13 mouse cellular contexts compared by ENCODE assay signal in the genomic region with DNA sequence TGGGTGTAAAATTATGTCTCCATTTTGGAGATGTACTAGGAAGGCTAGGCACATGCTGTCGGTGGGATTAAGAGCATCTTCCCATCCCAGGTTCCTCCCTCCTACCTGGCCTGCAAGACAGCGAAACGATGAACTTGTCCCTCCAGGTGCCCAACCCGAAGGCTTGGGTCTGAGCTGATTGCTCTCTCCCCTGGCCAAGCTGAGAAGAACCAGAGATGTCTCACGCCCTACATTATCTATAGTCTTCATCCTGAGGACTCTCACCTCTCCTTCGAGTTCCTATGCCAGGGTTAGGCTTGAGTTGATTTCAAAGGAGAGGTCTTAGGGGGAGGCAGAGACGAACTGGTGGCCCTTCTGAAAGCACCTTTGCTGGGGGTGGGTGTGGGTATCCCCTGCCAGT. TPM values are rescaled to one million over a fixed set of nuclear protein-coding genes. Genes with fewer than 3 reads are reported as not detected.
DNase-seq lines count a peak whose midpoint lies in the region; ATAC-seq and TF ChIP-seq lines count a peak whose summit lies in the region.
"Had no signal": no experiment of that assay in that cellular context is flagged by ENCODE, and none has a peak within 500 bp of the region (broad histone marks: within the 10 kb centered on the region; RNA-seq: fewer than 3 reads in every experiment).

No protein-coding gene starts in this region.

- peaks cover 6% of the 10 kb centered on the region; the same call in 1 of the 2 replicates for H3K4me1 ChIP-seq in limb, embryonic 12.5 days (replicated peaks)
- H3K4me1 ChIP-seq in limb, embryonic 10.5 days: no peaks in the 10 kb centered on the region
- peaks cover 21% of the 10 kb centered on the region for H3K4me1 ChIP-seq in bone marrow, adult 2 months (ENCODE audit: control insufficient read depth, insufficient read depth, low read length)
- H3K4me1 ChIP-seq in liver, embryonic 13.5 days (replicated peaks): peaks cover 86% of the 10 kb centered on the region
- H3K4me1 ChIP-seq: neural tube, embryonic 12.5 days had no signal

- intact Hi-C loops in gastrocnemius, adult 2 months (cut with DNase I): no loop called here

- ATAC-seq in limb, embryonic 12.5 days (ENCODE audit: insufficient number of reproducible peaks, insufficient read depth, low FRiP score, low TSS enrichment, low read depth): no peak
- peak; percentile 30 for ATAC-seq in liver, embryonic 13.5 days (ENCODE audit: low read depth)
- ATAC-seq: midbrain, embryonic 15.5 days had no signal

- H3K36me3 ChIP-seq in limb, embryonic 12.5 days: peaks cover 31% of the 10 kb centered on the region; the same call in 1 of the 2 replicates
- peaks cover 10% of the 10 kb centered on the region; the same call in 1 of the 2 replicates for H3K36me3 ChIP-seq in limb, embryonic 10.5 days
- H3K36me3 ChIP-seq in liver, embryonic 13.5 days: peaks cover 91% of the 10 kb centered on the region
- H3K36me3 ChIP-seq: hindbrain, embryonic 13.5 days; lung, embryonic 15.5 days; midbrain, embryonic 15.5 days; neural tube, embryonic 12.5 days had no signal

- no peaks in the 10 kb centered on the region for H3K27me3 ChIP-seq in limb, embryonic 12.5 days
- H3K27me3 ChIP-seq in limb, embryonic 10.5 days (ENCODE audit: low read depth, poor library complexity, severe bottlenecking): no peaks in the 10 kb centered on the region
- no peaks in the 10 kb centered on the region for H3K27me3 ChIP-seq in liver, embryonic 13.5 days
- H3K27me3 ChIP-seq: hindbrain, embryonic 13.5 days; lung, embryonic 15.5 days; midbrain, embryonic 15.5 days; neural tube, embryonic 12.5 days had no signal

- no peak overlapping the region for H3K9ac ChIP-seq in limb, embryonic 12.5 days (replicated peaks)
- peak overlapping the region; percentile 77 for H3K9ac ChIP-seq in liver, embryonic 13.5 days
- H3K9ac ChIP-seq: hindbrain, embryonic 13.5 days; lung, embryonic 15.5 days; midbrain, embryonic 15.5 days; neural tube, embryonic 12.5 days had no signal

- no peak for DNase-seq in gastrocnemius, adult 2 months
- no peak for DNase-seq in gastrocnemius, postnatal 10 days
- DNase-seq in limb, embryonic 10.5 days (ENCODE audit: low spot score): no peak
- no peak for DNase-seq in liver, embryonic 13.5 days
- DNase-seq in yolk sac, embryonic 10.5 days (ENCODE audit: low spot score): no peak
- DNase-seq in cerebellum, adult 9-10 months: no peak
- DNase-seq: cerebellum, adult 11 months had no signal

- no peak for TF ChIP-seq POLR2A in bone marrow, adult 2 months (IDR thresholded peaks at IDR 0.05; ENCODE audit: borderline replicate concordance, control insufficient read depth, low read depth, low read length)

- TF ChIP-seq CTCF in gastrocnemius, adult 2 months (IDR thresholded peaks at IDR 0.05): no peak
- TF ChIP-seq CTCF in bone marrow, adult 2 months (IDR thresholded peaks at IDR 0.05; ENCODE audit: control insufficient read depth, insufficient read depth, low read length): no peak

- H3K9me3 ChIP-seq in limb, embryonic 12.5 days: no peaks in the 10 kb centered on the region
- H3K9me3 ChIP-seq in limb, embryonic 10.5 days (replicated peaks): no peaks in the 10 kb centered on the region
- H3K9me3 ChIP-seq in liver, embryonic 13.5 days (replicated peaks): no peaks in the 10 kb centered on the region
- H3K9me3 ChIP-seq: hindbrain, embryonic 13.5 days; lung, embryonic 15.5 days; midbrain, embryonic 15.5 days; neural tube, embryonic 12.5 days had no signal

- H3K4me3 ChIP-seq in gastrocnemius, adult 2 months: no peak overlapping the region
- H3K4me3 ChIP-seq in limb, embryonic 12.5 days (replicated peaks): no peak overlapping the region
- H3K4me3 ChIP-seq in limb, embryonic 10.5 days: no peak overlapping the region
- H3K4me3 ChIP-seq in bone marrow, adult 2 months (replicated peaks; ENCODE audit: control insufficient read depth, low read depth, low read length): peak overlapping the region; percentile 64
- H3K4me3 ChIP-seq in liver, embryonic 13.5 days (replicated peaks): peak overlapping the region; percentile 48
- H3K4me3 ChIP-seq: hindbrain, embryonic 13.5 days; lung, embryonic 15.5 days; midbrain, embryonic 15.5 days; neural tube, embryonic 12.5 days had no signal

- 94% methylated on average over 7 of the region's 7 CpGs for WGBS in limb, embryonic 12.5 days
- 90% methylated on average over 7 of the region's 7 CpGs for WGBS in limb, embryonic 10.5 days
- WGBS in bone marrow, adult 2 months: 43% methylated on average over 7 of the region's 7 CpGs
- 44% methylated on average over 7 of the region's 7 CpGs for WGBS in liver, embryonic 13.5 days (ENCODE audit: insufficient replicate concordance)

- H3K27ac ChIP-seq in gastrocnemius, adult 2 months: peak overlapping the region; percentile 46; the same call in 1 of the 2 replicates
- H3K27ac ChIP-seq in limb, embryonic 12.5 days: peak overlapping the region; percentile 5; the same call in 1 of the 2 replicates
- no peak overlapping the region for H3K27ac ChIP-seq in limb, embryonic 10.5 days
- H3K27ac ChIP-seq in bone marrow, adult 2 months (ENCODE audit: control insufficient read depth, insufficient read depth, low read depth, low read length, poor library complexity): peak overlapping the region; percentile 95
- H3K27ac ChIP-seq in liver, embryonic 13.5 days: peak overlapping the region; percentile 100
- H3K27ac ChIP-seq: lung, embryonic 15.5 days; midbrain, embryonic 15.5 days; neural tube, embryonic 12.5 days had no signal

- no peak overlapping the region for H3K4me2 ChIP-seq in limb, embryonic 12.5 days
- peak overlapping the region; percentile 74 for H3K4me2 ChIP-seq in liver, embryonic 13.5 days
- H3K4me2 ChIP-seq: hindbrain, embryonic 13.5 days; lung, embryonic 15.5 days; midbrain, embryonic 15.5 days; neural tube, embryonic 12.5 days had no signal

RNA-seq across cellular contexts. Expression of a gene that starts 19.2 kb away (rescaled TPM):
- total RNA-seq in gastrocnemius, adult 2 months (2021): 1 to 10 TPM; 1.5 to 2.1 TPM
- total RNA-seq in gastrocnemius, postnatal 10 days (2021): 10 to 100 TPM in 1 of 2 experiments, 1 to 10 TPM in 1; 9.0 to 14.5 TPM
- 19.2 and 20.9 TPM in 2 replicates for polyA plus RNA-seq in limb, embryonic 12.5 days (2016; fragmentation: Nextera tagmentation; extraction: Ambion mirVana)
- polyA plus RNA-seq in limb, embryonic 10.5 days (2016; fragmentation: Nextera tagmentation; extraction: Ambion mirVana): 12.8 and 15.0 TPM in 2 replicates
- 167 and 178 TPM in 2 replicates for polyA plus RNA-seq in bone marrow, adult 2 months (2011; ENCODE audit: insufficient read depth, insufficient read length, low replicate concordance, missing spikeins)
- polyA plus RNA-seq in liver, embryonic 13.5 days (2015; fragmentation: Nextera tagmentation; extraction: Ambion mirVana): 58.0 and 64.5 TPM in 2 replicates

RNA-seq across cellular contexts. Expression of a gene that starts 28.5 kb away (rescaled TPM):
- total RNA-seq in gastrocnemius, adult 2 months (2021): 10 to 100 TPM; 42.4 to 49.5 TPM
- 10 to 100 TPM; 42.7 to 43.8 TPM for total RNA-seq in gastrocnemius, postnatal 10 days (2021)
- polyA plus RNA-seq in limb, embryonic 12.5 days (2016; fragmentation: Nextera tagmentation; extraction: Ambion mirVana): 122 and 125 TPM in 2 replicates
- 128 and 132 TPM in 2 replicates for polyA plus RNA-seq in limb, embryonic 10.5 days (2016; fragmentation: Nextera tagmentation; extraction: Ambion mirVana)
- polyA plus RNA-seq in bone marrow, adult 2 months (2011; ENCODE audit: insufficient read depth, insufficient read length, low replicate concordance, missing spikeins): 34.9 and 49.3 TPM in 2 replicates
- polyA plus RNA-seq in liver, embryonic 13.5 days (2015; fragmentation: Nextera tagmentation; extraction: Ambion mirVana): 54.7 and 58.1 TPM in 2 replicates

RNA-seq across cellular contexts. Expression of a gene that starts 46.0 kb away (rescaled TPM):
- total RNA-seq in gastrocnemius, adult 2 months (2021): 10 to 100 TPM; 21.5 to 23.9 TPM
- total RNA-seq in gastrocnemius, postnatal 10 days (2021): 10 to 100 TPM; 29.7 to 31.8 TPM
- 77.7 and 79.4 TPM in 2 replicates for polyA plus RNA-seq in limb, embryonic 12.5 days (2016; fragmentation: Nextera tagmentation; extraction: Ambion mirVana)
- 93.9 and 99.0 TPM in 2 replicates for polyA plus RNA-seq in limb, embryonic 10.5 days (2016; fragmentation: Nextera tagmentation; extraction: Ambion mirVana)
- polyA plus RNA-seq in bone marrow, adult 2 months (2011; ENCODE audit: insufficient read depth, insufficient read length, low replicate concordance, missing spikeins): 26.3 and 39.0 TPM in 2 replicates
- 33.4 and 39.7 TPM in 2 replicates for polyA plus RNA-seq in liver, embryonic 13.5 days (2015; fragmentation: Nextera tagmentation; extraction: Ambion mirVana)

RNA-seq across cellular contexts. Expression of a gene that starts 57.8 kb away (rescaled TPM):
- total RNA-seq in gastrocnemius, adult 2 months (2021): 100 to 1,000 TPM; 190 to 208 TPM
- 100 to 1,000 TPM; 192 to 216 TPM for total RNA-seq in gastrocnemius, postnatal 10 days (2021)
- 157 TPM in 2 replicates for polyA plus RNA-seq in limb, embryonic 12.5 days (2016; fragmentation: Nextera tagmentation; extraction: Ambion mirVana)
- 95.3 and 123 TPM in 2 replicates for polyA plus RNA-seq in limb, embryonic 10.5 days (2016; fragmentation: Nextera tagmentation; extraction: Ambion mirVana)
- 57.9 and 61.3 TPM in 2 replicates for polyA plus RNA-seq in bone marrow, adult 2 months (2011; ENCODE audit: insufficient read depth, insufficient read length, low replicate concordance, missing spikeins)
- polyA plus RNA-seq in liver, embryonic 13.5 days (2015; fragmentation: Nextera tagmentation; extraction: Ambion mirVana): 81.9 and 93.0 TPM in 2 replicates

Comparison
In these comparisons a context has a peak if more than half of its experiments do, and no peak if none do; other contexts are left out.
1. H3K4me3 ChIP-seq: peak in bone marrow, adult 2 months (single experiment) and liver, embryonic 13.5 days (single experiment); none in gastrocnemius, adult 2 months (single experiment), limb, embryonic 12.5 days (single experiment) and limb, embryonic 10.5 days (single experiment).